Mouse (Mus musculus): Measurements from ENCODE around the gene Wwtr1. TPM values are rescaled to one million over a fixed set of nuclear protein-coding genes. Genes with fewer than 3 reads are reported as not detected.
A peak's percentile ranks its signal among the peaks of the same experiment; 100 is the strongest.

The Wwtr1 gene
- total and polyA plus RNA-seq, 2 experiments: 4.9 to 11.9 TPM

DNA sequence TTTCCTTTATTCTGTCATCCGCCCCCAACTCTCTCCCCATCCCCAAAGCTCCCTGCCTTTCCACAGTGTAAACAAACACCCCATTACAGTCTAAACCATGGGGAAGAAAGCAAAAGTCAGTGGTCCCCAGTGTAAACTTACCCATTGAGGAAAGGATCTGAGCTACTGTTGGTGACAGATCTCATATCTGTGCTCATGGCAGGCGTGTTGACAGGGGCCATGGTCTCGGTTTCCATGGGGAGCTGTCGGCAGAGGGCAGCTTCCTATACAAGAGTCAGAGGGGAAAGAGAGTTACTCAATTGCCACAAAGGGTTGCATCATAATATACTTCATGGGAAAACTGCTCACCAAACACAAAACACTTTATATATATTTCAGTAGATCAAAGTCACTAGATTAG, 112.4 kb downstream of the Wwtr1 start:
- Histone ChIP-seq H3K27me3 (ENCODE audit: control insufficient read depth, insufficient read depth, low read length) (no peaks in the 10 kb centered on the region), H3K27ac (replicated peaks; ENCODE audit: insufficient read depth, low read depth, low read length) (no peak overlapping the region), H3K36me3 (ENCODE audit: control insufficient read depth, insufficient read depth, low read length) (peaks cover 16% of the 10 kb centered on the region), H3K9ac (ENCODE audit: low read depth, low read length) (no peak overlapping the region), H3K4me3 (ENCODE audit: insufficient read depth, low read depth, low read length) (no peak overlapping the region), H3K79me2 (ENCODE audit: control insufficient read depth, insufficient read depth, low read length) (peaks cover 3% of the 10 kb centered on the region; the same call in 1 of the 2 replicates), H3K4me1 (ENCODE audit: control insufficient read depth, insufficient read depth, low read length) (no peaks in the 10 kb centered on the region)
- TF ChIP-seq CTCF (IDR thresholded peaks at IDR 0.05; ENCODE audit: low read depth, low read length) (no peak), POLR2A (IDR thresholded peaks at IDR 0.05; ENCODE audit: extremely low read depth, insufficient read depth, low read length) (no peak)
- WGBS: 73% methylated on average over 4 of the region's 4 CpGs
- DNase-seq (ENCODE audit: extremely low read depth, low read depth, low spot score): no peak

GRCm38 (mm10) chr3:57458652-57459051, 117.1 kb downstream of the Wwtr1 start:
- WGBS: 88% methylated on average over 11 of the region's 11 CpGs
- no peaks in the 10 kb centered on the region for H3K4me1 ChIP-seq (ENCODE audit: control insufficient read depth, insufficient read depth, low read length)
- TF ChIP-seq POLR2A (IDR thresholded peaks at IDR 0.05; ENCODE audit: extremely low read depth, insufficient read depth, low read length) (no peak), CTCF (IDR thresholded peaks at IDR 0.05; ENCODE audit: low read depth, low read length) (no peak)

GRCm38 (mm10) chr3:57448445-57448844, 127.3 kb downstream of the Wwtr1 start:
- H3K79me2 ChIP-seq (ENCODE audit: control insufficient read depth, insufficient read depth, low read length): no peaks in the 10 kb centered on the region
- H3K36me3 ChIP-seq (ENCODE audit: control insufficient read depth, insufficient read depth, low read length): no peaks in the 10 kb centered on the region
- no peak overlapping the region for H3K4me3 ChIP-seq (ENCODE audit: insufficient read depth, low read depth, low read length)
- 28% methylated on average over 5 of the region's 5 CpGs for WGBS
- H3K27me3 ChIP-seq (ENCODE audit: control insufficient read depth, insufficient read depth, low read length): no peaks in the 10 kb centered on the region
- H3K27ac ChIP-seq (replicated peaks; ENCODE audit: insufficient read depth, low read depth, low read length): no peak overlapping the region
- no peaks in the 10 kb centered on the region for H3K4me1 ChIP-seq (ENCODE audit: control insufficient read depth, insufficient read depth, low read length)
- TF ChIP-seq CTCF (IDR thresholded peaks at IDR 0.05; ENCODE audit: low read depth, low read length) (peak; percentile 58), POLR2A (IDR thresholded peaks at IDR 0.05; ENCODE audit: extremely low read depth, insufficient read depth, low read length) (no peak)
- DNase-seq (ENCODE audit: extremely low read depth, low read depth, low spot score): peak; percentile 68
- no peak overlapping the region for H3K9ac ChIP-seq (ENCODE audit: low read depth, low read length)

More at GRCm38 (mm10) chr3:57458652-57459051, 117.1 kb downstream of the Wwtr1 start:
- H3K4me3 ChIP-seq (ENCODE audit: insufficient read depth, low read depth, low read length): no peak overlapping the region
- no peaks in the 10 kb centered on the region for H3K27me3 ChIP-seq (ENCODE audit: control insufficient read depth, insufficient read depth, low read length)
- no peak overlapping the region for H3K9ac ChIP-seq (ENCODE audit: low read depth, low read length)
- no peak for DNase-seq (ENCODE audit: extremely low read depth, low read depth, low spot score)
- H3K27ac ChIP-seq (replicated peaks; ENCODE audit: insufficient read depth, low read depth, low read length): no peak overlapping the region
- no peaks in the 10 kb centered on the region for H3K79me2 ChIP-seq (ENCODE audit: control insufficient read depth, insufficient read depth, low read length)
- peaks cover 19% of the 10 kb centered on the region for H3K36me3 ChIP-seq (ENCODE audit: control insufficient read depth, insufficient read depth, low read length)

DNA sequence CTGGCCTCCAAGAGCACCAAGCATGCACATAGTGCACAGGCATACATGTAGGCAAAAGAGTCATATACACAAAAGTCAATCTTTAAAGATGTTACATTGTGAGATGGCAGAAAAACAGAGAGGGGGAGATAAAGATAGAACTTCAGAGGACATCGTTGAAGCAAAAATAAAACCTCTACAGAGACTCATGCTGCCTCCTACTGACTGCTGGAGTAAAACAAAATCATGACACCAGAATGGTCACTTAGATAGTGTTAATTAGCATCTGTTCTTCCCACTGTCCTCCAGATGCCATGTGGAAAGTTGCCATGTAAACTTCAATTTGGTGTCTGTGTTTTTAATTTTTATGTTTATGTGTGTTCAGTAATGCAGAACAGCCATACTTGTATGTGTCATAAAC, 127.8 kb downstream of the Wwtr1 start:
- no peaks in the 10 kb centered on the region for H3K79me2 ChIP-seq (ENCODE audit: control insufficient read depth, insufficient read depth, low read length)
- no peaks in the 10 kb centered on the region for H3K27me3 ChIP-seq (ENCODE audit: control insufficient read depth, insufficient read depth, low read length)
- H3K4me1 ChIP-seq (ENCODE audit: control insufficient read depth, insufficient read depth, low read length): no peaks in the 10 kb centered on the region
- TF ChIP-seq POLR2A (IDR thresholded peaks at IDR 0.05; ENCODE audit: extremely low read depth, insufficient read depth, low read length): no peak
- TF ChIP-seq CTCF (IDR thresholded peaks at IDR 0.05; ENCODE audit: low read depth, low read length): no peak
- H3K36me3 ChIP-seq (ENCODE audit: control insufficient read depth, insufficient read depth, low read length): no peaks in the 10 kb centered on the region
- WGBS: 4% methylated on average over 1 of the region's 1 CpGs
- H3K27ac ChIP-seq (replicated peaks; ENCODE audit: insufficient read depth, low read depth, low read length): no peak overlapping the region
- no peak overlapping the region for H3K9ac ChIP-seq (ENCODE audit: low read depth, low read length)
- no peak for DNase-seq (ENCODE audit: extremely low read depth, low read depth, low spot score)
- no peak overlapping the region for H3K4me3 ChIP-seq (ENCODE audit: insufficient read depth, low read depth, low read length)

DNA sequence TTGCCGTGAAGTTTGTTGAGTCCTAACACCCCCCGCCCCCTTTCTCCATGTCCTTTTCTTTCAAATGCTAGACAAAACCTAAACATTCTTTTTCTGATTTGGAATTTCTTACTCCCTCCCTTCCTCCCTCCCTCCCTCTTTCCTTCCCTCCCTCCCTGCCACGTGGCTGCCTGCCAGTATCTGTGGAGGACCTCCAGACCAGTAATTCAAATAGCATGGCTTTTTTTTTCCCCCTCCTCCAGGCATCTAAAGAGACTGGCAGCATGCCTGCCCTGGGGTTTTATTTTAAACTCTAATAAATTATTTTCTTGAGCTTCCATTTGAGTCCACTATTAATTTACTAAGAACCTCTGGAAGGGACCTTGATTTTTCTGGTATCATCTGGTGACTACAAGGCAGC, 130.0 kb downstream of the Wwtr1 start:
- TF ChIP-seq CTCF (IDR thresholded peaks at IDR 0.05; ENCODE audit: low read depth, low read length): no peak
- TF ChIP-seq POLR2A (IDR thresholded peaks at IDR 0.05; ENCODE audit: extremely low read depth, insufficient read depth, low read length): no peak
- no peak overlapping the region for H3K4me3 ChIP-seq (ENCODE audit: insufficient read depth, low read depth, low read length)
- no peak overlapping the region for H3K9ac ChIP-seq (ENCODE audit: low read depth, low read length)
- no peaks in the 10 kb centered on the region for H3K79me2 ChIP-seq (ENCODE audit: control insufficient read depth, insufficient read depth, low read length)
- 0 out of 2 replicates have a peak, but pooled peaks cover 1% of the 10 kb centered on the region for H3K36me3 ChIP-seq (ENCODE audit: control insufficient read depth, insufficient read depth, low read length)
- DNase-seq (ENCODE audit: extremely low read depth, low read depth, low spot score): no peak
- no peak overlapping the region for H3K27ac ChIP-seq (replicated peaks; ENCODE audit: insufficient read depth, low read depth, low read length)
- no peaks in the 10 kb centered on the region for H3K4me1 ChIP-seq (ENCODE audit: control insufficient read depth, insufficient read depth, low read length)
- 61% methylated on average over 3 of the region's 3 CpGs for WGBS
- H3K27me3 ChIP-seq (ENCODE audit: control insufficient read depth, insufficient read depth, low read length): no peaks in the 10 kb centered on the region

GRCm38 (mm10) chr3:57440956-57441355, 134.8 kb downstream of the Wwtr1 start:
- Histone ChIP-seq H3K4me1 (ENCODE audit: control insufficient read depth, insufficient read depth, low read length) (no peaks in the 10 kb centered on the region), H3K9ac (ENCODE audit: low read depth, low read length) (no peak overlapping the region), H3K36me3 (ENCODE audit: control insufficient read depth, insufficient read depth, low read length) (peaks cover 19% of the 10 kb centered on the region), H3K27me3 (ENCODE audit: control insufficient read depth, insufficient read depth, low read length) (no peaks in the 10 kb centered on the region), H3K79me2 (ENCODE audit: control insufficient read depth, insufficient read depth, low read length) (no peaks in the 10 kb centered on the region), H3K27ac (replicated peaks; ENCODE audit: insufficient read depth, low read depth, low read length) (no peak overlapping the region), H3K4me3 (ENCODE audit: insufficient read depth, low read depth, low read length) (no peak overlapping the region)
- DNase-seq (ENCODE audit: extremely low read depth, low read depth, low spot score): no peak
- WGBS: 84% methylated on average over 3 of the region's 3 CpGs
- no peak for TF ChIP-seq POLR2A (IDR thresholded peaks at IDR 0.05; ENCODE audit: extremely low read depth, insufficient read depth, low read length)
- TF ChIP-seq CTCF (IDR thresholded peaks at IDR 0.05; ENCODE audit: low read depth, low read length): no peak

Measured in liver, adult 2 months (tissue).